Mouse (Mus musculus) small intestine, adult 2 months (tissue): ENCODE results near the gene Fank1. TPM values are rescaled to one million over a fixed set of nuclear protein-coding genes. Genes with fewer than 3 reads are reported as not detected.

Experiments used
- H3K27ac ChIP-seq: fragments of 200-500 bp; 2 replicates; pipeline ENCODE4 v1.5.1; 2012; ENCODE audit warnings: low read depth, low read length, control low read depth, inconsistent platforms; ENCODE audit not compliant: insufficient read depth
- H3K27me3 ChIP-seq: fragments of 200-500 bp; 2 replicates; pipeline ENCODE4 v1.6.1; 2012; ENCODE audit warnings: mild to moderate bottlenecking, moderate library complexity, low read length, inconsistent platforms; ENCODE audit not compliant: control insufficient read depth, insufficient read depth
- H3K36me3 ChIP-seq: fragments of 200-500 bp; 2 replicates; pipeline ENCODE4 v1.6.1; 2012; ENCODE audit warnings: mild to moderate bottlenecking, low read length, control low read depth, inconsistent platforms; ENCODE audit not compliant: control insufficient read depth, insufficient read depth
- H3K4me1 ChIP-seq: fragments of 200-500 bp; 2 replicates; pipeline ENCODE4 v1.6.1; 2012; ENCODE audit warnings: low read length, inconsistent platforms, mixed read lengths; ENCODE audit not compliant: control insufficient read depth, insufficient read depth, insufficient read length
- H3K4me3 ChIP-seq: fragments of 200-500 bp; 2 replicates; pipeline ENCODE4 v1.5.1; 2012; ENCODE audit warnings: low read depth, mild to moderate bottlenecking, control low read depth, inconsistent platforms, low read length, moderate library complexity
- CTCF ChIP-seq: fragments of 200-500 bp; IDR thresholded peaks from 2 replicates; pipeline ENCODE4 v1.5.1; 2012; ENCODE audit warnings: low read depth, mild to moderate bottlenecking, control low read depth, inconsistent platforms, low read length, moderate library complexity, mixed read lengths; ENCODE audit not compliant: insufficient replicate concordance, insufficient read length; ENCODE audit errors: extremely low read depth
- POLR2A ChIP-seq: fragments of 200-500 bp; IDR thresholded peaks from 2 replicates; pipeline ENCODE4 v1.6.1; 2012; ENCODE audit warnings: low read depth, mild to moderate bottlenecking, control low read depth, inconsistent platforms, low read length, moderate library complexity
- WGBS: fragments of 180-500 bp; shearing (Covaris S2); methylation state at CpG from one replicate; pipeline ENCODE4 v1.1.7; 2018; 5-methylcytosine and 5-hydroxymethylcytosine counted together
- polyA plus RNA-seq: library from polyadenylated mRNA; depleted of rRNA; stranded (reverse); fragments of >200 nt; gene quantifications from 2 replicates; pipeline ENCODE4 v1.2.3, GENCODE M21; 2012

Gene Fank1
- polyA plus RNA-seq, 1 experiment = 0.18 TPM

DNA sequence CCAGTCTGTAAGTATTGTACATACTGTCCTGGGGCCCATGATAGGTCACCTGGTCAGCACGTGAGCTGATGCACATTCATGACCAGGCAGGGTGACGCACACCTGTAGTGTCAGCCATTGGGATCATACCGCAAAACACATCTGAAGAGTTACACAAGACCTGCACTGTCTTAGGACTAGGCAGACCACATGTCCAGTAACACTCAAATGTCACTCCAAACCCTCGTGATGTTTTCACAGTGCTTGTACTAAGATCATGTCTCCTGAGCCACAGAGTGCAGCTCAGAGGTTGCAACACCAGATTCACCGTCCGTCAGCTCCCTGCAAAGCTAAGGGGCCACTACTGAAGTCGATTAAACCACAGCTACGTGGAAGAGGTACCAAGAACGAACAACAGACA lies 114.6 kb downstream of the Fank1 start:
- Histone ChIP-seq H3K27me3 (no peaks in the 10 kb centered on the region), H3K36me3 (no peaks in the 10 kb centered on the region), H3K4me3 (no peak overlapping the region), H3K4me1 (no peaks in the 10 kb centered on the region), H3K27ac (no peak overlapping the region)
- TF ChIP-seq POLR2A (no peak), CTCF (no peak)
- 88% methylated on average over 9 of the region's 9 CpGs for WGBS

DNA sequence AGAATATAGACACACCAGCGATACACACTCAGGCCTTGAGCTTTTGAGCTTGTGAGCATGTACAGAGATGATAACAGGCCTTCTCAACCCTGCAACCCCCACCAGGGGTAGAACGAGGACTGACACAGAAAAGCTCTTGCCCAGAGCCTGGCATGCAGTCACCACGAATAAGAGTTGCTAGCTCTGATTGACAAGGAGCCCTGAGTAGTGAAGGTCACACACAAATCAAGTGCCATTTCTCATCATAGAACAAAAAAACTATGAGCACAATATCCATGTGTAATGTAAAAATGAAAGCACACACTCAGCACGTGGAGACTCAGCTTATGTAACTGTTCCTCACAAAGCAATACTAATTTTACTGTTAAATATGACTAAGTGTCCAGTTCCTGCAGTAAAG lies 115.1 kb downstream of the Fank1 start:
- Histone ChIP-seq H3K4me1 (no peaks in the 10 kb centered on the region), H3K4me3 (no peak overlapping the region), H3K27me3 (no peaks in the 10 kb centered on the region), H3K27ac (no peak overlapping the region), H3K36me3 (no peaks in the 10 kb centered on the region)
- 56% methylated on average over 4 of the region's 4 CpGs for WGBS
- no peak for TF ChIP-seq CTCF
- TF ChIP-seq POLR2A = no peak

DNA sequence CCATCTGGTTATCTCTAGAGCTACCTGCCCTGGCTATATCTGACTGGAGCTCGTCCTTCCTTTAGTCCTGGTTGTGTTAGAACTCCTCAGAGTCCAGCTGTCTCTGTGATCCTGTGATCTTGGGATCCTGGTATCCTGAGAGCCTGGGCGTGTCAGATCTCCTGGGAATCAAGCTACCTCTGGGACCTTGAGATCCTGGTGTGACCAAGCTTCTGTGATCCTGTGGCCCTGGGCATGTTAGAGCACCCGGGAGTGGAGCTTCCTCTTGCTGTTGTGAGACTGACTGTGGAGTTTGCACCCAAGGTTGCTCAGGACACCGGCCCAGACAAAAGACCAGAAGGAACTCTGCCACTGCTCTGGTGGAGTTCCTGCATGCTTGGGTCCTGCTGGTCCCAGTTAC lies 122.7 kb downstream of the Fank1 start:
- no peak for TF ChIP-seq CTCF
- TF ChIP-seq POLR2A = no peak
- Histone ChIP-seq H3K27ac (no peak overlapping the region), H3K36me3 (no peaks in the 10 kb centered on the region), H3K4me3 (no peak overlapping the region), H3K4me1 (no peaks in the 10 kb centered on the region), H3K27me3 (no peaks in the 10 kb centered on the region)
- WGBS = 56% methylated on average over 4 of the region's 4 CpGs

DNA sequence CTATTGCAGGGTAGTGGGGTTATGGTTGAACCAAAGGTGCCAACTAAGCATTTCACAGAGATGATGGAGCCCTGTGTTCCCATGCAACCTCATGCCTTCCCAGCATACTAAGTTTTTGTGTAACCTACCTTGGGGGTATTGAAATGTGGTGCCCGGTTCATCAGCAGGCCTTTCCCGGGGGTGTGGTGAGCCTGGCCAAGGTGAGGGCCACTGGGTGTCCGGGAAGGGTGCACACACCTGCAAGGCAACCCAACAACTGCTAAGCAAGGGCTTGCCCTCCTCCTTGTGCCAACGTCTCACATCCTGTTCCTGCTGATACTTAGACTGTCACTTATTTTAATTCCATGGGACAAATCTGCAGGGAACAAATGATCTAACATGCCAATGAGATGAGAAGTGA lies 132.3 kb downstream of the Fank1 start:
- WGBS = 87% methylated on average over 4 of the region's 4 CpGs
- Histone ChIP-seq H3K4me3 (no peak overlapping the region), H3K27me3 (no peaks in the 10 kb centered on the region), H3K27ac (no peak overlapping the region), H3K4me1 (no peaks in the 10 kb centered on the region), H3K36me3 (no peaks in the 10 kb centered on the region)
- TF ChIP-seq CTCF = no peak
- no peak for TF ChIP-seq POLR2A

DNA sequence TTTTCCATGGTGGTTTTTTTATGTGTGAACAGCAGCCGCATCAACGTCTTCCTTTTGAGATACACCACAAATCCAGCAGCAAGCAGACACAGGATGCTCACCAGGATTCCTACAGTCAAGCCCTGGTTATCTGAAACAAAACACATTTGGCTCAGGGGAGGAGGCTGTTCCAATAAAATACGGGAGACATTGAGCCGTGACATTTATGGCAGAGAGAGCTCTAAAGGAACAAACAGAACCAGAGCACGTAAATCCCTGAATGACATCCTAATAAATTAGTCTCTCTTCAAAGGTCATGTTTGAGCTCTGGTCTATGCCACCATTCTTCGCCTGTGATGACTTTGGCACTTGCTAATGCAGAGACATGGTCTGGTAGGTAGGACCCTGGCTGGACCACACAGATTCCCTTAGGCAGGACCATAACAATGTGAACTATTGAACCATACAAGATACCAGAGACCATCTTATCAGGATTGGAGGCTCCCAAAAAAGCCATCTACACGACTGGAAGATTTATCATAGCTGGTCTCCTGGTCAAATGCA lies 133.2 kb downstream of the Fank1 start:
- no peaks in the 10 kb centered on the region for H3K4me1 ChIP-seq
- TF ChIP-seq POLR2A (no peak), CTCF (no peak)
- no peak overlapping the region for H3K27ac ChIP-seq
- H3K27me3 ChIP-seq = no peaks in the 10 kb centered on the region
- no peaks in the 10 kb centered on the region for H3K36me3 ChIP-seq
- H3K4me3 ChIP-seq = no peak overlapping the region
- 44% methylated on average over 7 of the region's 7 CpGs for WGBS

DNA sequence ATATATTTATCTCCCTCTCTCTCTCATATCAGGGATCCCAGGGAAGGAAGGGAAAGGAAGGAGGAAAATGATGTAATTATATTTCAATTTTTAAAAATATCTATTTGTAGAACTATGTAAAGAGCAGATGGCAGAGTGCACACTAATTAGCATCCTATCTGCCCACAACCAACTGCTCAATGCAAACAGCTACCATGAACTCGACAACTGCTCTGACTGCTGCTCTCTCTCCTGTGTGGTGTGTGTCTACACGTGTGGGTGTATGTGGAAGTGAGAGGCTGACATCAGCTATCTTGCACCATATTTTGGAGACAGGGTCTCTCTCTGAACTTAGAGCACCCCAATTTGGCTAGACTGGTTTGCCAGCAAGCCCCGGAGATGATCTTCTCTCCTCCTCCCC lies 135.2 kb downstream of the Fank1 start:
- H3K27me3 ChIP-seq = no peaks in the 10 kb centered on the region
- H3K4me1 ChIP-seq = no peaks in the 10 kb centered on the region
- 79% methylated on average over 3 of the region's 3 CpGs for WGBS
- TF ChIP-seq POLR2A (no peak), CTCF (no peak)
- H3K4me3 ChIP-seq = no peak overlapping the region
- H3K36me3 ChIP-seq = no peaks in the 10 kb centered on the region
- no peak overlapping the region for H3K27ac ChIP-seq

DNA sequence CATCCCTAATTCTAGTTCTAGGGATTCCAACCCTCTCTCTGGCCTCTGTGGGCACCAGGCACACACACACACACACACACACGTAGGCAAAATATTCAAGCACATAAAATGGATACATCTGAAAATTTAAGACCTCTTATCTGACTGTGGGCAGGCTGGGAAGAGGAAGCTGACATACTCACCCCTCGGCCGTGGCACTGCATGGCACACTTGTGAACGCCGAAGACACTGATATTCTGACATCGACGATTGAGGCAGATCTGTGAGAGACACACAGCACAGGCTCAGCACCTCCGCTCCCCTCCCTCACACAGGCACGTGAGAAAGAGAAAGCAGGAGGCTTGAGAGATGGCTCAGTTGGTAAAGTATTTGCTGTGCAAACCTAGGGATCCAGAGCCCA lies 139.6 kb downstream of the Fank1 start:
- Histone ChIP-seq H3K4me1 (peaks cover 14% of the 10 kb centered on the region; the same call in 1 of the 2 replicates), H3K27ac (no peak overlapping the region), H3K36me3 (no peaks in the 10 kb centered on the region), H3K4me3 (no peak overlapping the region), H3K27me3 (no peaks in the 10 kb centered on the region)
- WGBS = 63% methylated on average over 9 of the region's 9 CpGs
- no peak for TF ChIP-seq POLR2A
- TF ChIP-seq CTCF = no peak

DNA sequence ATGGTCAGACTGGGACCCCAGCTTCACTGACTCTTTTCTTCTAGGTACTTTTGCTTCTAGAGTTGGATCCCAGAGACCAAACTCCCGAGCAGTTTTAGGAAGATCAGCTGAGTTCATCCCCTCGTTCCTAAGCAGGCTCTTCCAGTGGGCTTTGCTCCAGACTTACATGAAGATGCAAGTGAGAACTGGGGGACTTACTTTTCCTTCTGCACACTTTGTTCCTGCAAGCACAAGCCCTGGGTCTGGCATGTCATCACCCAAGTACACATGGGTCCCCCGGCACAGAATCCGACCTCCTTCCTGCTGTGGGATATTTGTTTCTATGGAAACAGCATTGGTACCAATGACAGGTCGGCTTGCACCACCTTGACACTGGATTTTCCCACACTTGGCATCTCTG lies 142.6 kb downstream of the Fank1 start:
- no peaks in the 10 kb centered on the region for H3K36me3 ChIP-seq
- H3K4me3 ChIP-seq = no peak overlapping the region
- 69% methylated on average over 5 of the region's 5 CpGs for WGBS
- H3K27ac ChIP-seq = no peak overlapping the region
- TF ChIP-seq CTCF = no peak
- TF ChIP-seq POLR2A = no peak
- peaks cover 14% of the 10 kb centered on the region; the same call in 1 of the 2 replicates for H3K4me1 ChIP-seq
- no peaks in the 10 kb centered on the region for H3K27me3 ChIP-seq
